Mouse (Mus musculus) stomach, postnatal 0 days (tissue): ENCODE results near the gene Doc2g.

Experiments used
- CTCF ChIP-seq: IDR thresholded peaks from 2 replicates; pipeline ENCODE4 v1.5.1; 2016; ENCODE audit warnings: antibody characterized with exemption, low read depth, mild to moderate bottlenecking, moderate library complexity
- EP300 ChIP-seq: optimal IDR thresholded peaks from 2 replicates; pipeline ENCODE3; 2016; ENCODE audit warnings: antibody characterized with exemption

DNA sequence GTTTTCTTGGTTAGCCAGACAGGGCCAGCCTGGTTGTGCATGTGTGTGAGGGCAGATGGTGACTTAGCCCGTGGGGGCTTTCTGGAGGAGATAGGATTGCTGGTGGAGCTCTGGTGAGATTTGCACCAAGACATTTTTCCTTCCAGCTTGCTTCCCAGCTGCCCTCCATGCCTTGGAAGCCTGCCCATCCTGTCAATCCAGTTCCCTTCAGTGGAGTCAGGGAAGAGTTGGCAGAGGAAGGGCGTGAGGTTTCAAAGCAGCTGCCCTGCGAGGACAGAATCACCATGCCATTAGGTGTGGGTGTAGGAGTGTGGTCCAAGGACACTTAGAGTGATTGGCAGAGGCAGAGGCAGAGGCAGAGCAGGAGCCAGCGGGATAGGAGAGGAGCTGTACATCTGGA, 44.6 kb upstream of the Doc2g start, which contains the start of gene Aldh3b3:
- TF ChIP-seq CTCF = no peak
- TF ChIP-seq EP300 = no peak
